Mouse (Mus musculus) midbrain, embryonic 14.5 days (tissue): ENCODE measurements around the gene Sbpl. TPM values are rescaled to one million over a fixed set of nuclear protein-coding genes. Genes with fewer than 3 reads are reported as not detected.

ENCODE experiments used
- ATAC-seq: fragments of 200-750 bp; cut with Nextera tagmentation; 2 replicates; pipeline ENCODE4 v1.8.0; 2017; ENCODE audit warnings: moderate number of reproducible peaks, moderate library complexity; ENCODE audit not compliant: low FRiP score, low TSS enrichment
- DNase-seq: peaks from one replicate; pipeline ENCODE4 v3.0.0-alpha.2; 2015
- H3K27ac ChIP-seq: fragments of 300-500 bp; sonication (generic); replicated peaks from 2 replicates; pipeline ENCODE4 v1.5.1; 2014; ENCODE audit warnings: mild to moderate bottlenecking, low read depth, low read length, moderate library complexity
- H3K27me3 ChIP-seq: fragments of 300-500 bp; sonication (generic); 2 replicates; pipeline ENCODE4 v1.6.1; 2014; ENCODE audit warnings: low read length, control low read depth, mixed read lengths; ENCODE audit not compliant: control insufficient read depth, insufficient read depth
- H3K36me3 ChIP-seq: fragments of 300-500 bp; sonication (generic); 2 replicates; pipeline ENCODE4 v1.6.1; 2014; ENCODE audit warnings: low read length, control low read depth; ENCODE audit not compliant: control insufficient read depth, insufficient read depth
- H3K4me1 ChIP-seq: fragments of 300-500 bp; sonication (generic); 2 replicates; pipeline ENCODE4 v1.6.1; 2014; ENCODE audit warnings: mild to moderate bottlenecking, antibody characterized with exemption, low read length, control low read depth; ENCODE audit not compliant: control insufficient read depth, insufficient read depth
- H3K4me2 ChIP-seq: fragments of 300-500 bp; sonication (generic); 2 replicates; pipeline ENCODE4 v1.6.1; 2014; ENCODE audit warnings: mild to moderate bottlenecking, low read length, moderate library complexity
- H3K4me3 ChIP-seq: fragments of 300-500 bp; sonication (generic); replicated peaks from 2 replicates; pipeline ENCODE4 v1.5.1; 2014; ENCODE audit warnings: low read depth, low read length
- H3K9ac ChIP-seq: fragments of 300-500 bp; sonication (generic); replicated peaks from 2 replicates; pipeline ENCODE4 v1.6.1; 2014; ENCODE audit warnings: mild to moderate bottlenecking, low read length, moderate library complexity
- H3K9me3 ChIP-seq: fragments of 300-500 bp; sonication (generic); 2 replicates; pipeline ENCODE4 v1.6.1; 2016; ENCODE audit warnings: low read length, control low read depth, mixed read lengths; ENCODE audit not compliant: control insufficient read depth
- WGBS: fragments of 180-500 bp; shearing (Covaris S2); extraction: QIAGEN DNeasy Blood & Tissue Kit; methylation state at CpG from one replicate; pipeline ENCODE4 v1.1.7; 2014; 5-methylcytosine and 5-hydroxymethylcytosine counted together
- polyA plus RNA-seq: library from polyadenylated mRNA; unstranded; fragments of >200 nt; fragmentation: Nextera tagmentation; extraction: Ambion mirVana; gene quantifications from 2 replicates; pipeline ENCODE4 v1.2.1, GENCODE M21; 2014

Sbpl gene
- polyA plus RNA-seq: not detected in 2 replicates

- no peak for DNase-seq
- H3K4me3 ChIP-seq: no peak within 1 kb of the TSS
- H3K27ac ChIP-seq: no peak within 1 kb of the TSS
- H3K36me3 ChIP-seq: no peaks in the 10 kb centered on the region
- no peak within 1 kb of the TSS for H3K9ac ChIP-seq
- no peaks in the 10 kb centered on the region for H3K27me3 ChIP-seq
- H3K4me2 ChIP-seq: no peak within 1 kb of the TSS
- ATAC-seq: no peak
- H3K4me1 ChIP-seq: no peaks in the 10 kb centered on the region
- whole genome bisulfite sequencing: 72% methylated on average over 5 of the region's 5 CpGs
- H3K9me3 ChIP-seq: no peaks in the 10 kb centered on the region
These were observed at the start of gene Sbpl for GRCm38 (mm10) chr17:23955174-23955573. Gene Sbpl (minus strand): TSS chr17:23955274.

DNA sequence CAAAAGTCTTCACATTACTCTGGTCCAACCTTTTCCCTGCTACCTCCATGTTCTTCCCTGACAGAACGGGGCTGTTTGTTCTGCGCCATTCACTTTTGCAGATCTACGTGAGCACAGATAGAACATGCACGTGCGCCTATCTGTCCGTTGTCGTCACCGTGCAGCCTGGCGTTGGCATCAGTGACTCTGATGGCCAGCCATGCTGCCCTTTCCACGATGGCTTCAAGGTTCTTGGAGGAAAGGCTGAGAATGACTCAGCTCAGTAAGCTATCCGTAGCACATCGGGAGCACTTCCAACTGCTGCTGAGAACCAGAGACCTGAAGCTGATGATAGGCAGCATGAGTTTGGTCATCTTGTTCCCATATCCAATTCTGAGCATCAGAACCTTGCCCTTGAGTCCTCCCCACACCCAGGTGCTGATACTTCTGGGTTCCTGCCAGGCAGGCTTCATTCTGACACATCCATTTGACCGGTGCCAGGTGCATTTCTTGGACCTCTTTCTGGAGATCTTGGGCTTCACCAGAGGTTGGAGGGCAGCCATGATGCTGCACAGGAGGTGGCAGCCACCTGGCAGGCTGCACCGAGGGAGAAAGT lies 49.1 kb upstream of the Sbpl start:
- no peak for ATAC-seq
- Histone ChIP-seq H3K4me1 (no peaks in the 10 kb centered on the region), H3K36me3 (no peaks in the 10 kb centered on the region), H3K9ac (no peak overlapping the region), H3K9me3 (no peaks in the 10 kb centered on the region), H3K27ac (no peak overlapping the region), H3K4me3 (no peak overlapping the region), H3K27me3 (no peaks in the 10 kb centered on the region), H3K4me2 (no peak overlapping the region)
- DNase-seq: no peak
- 93% methylated on average over 14 of the region's 14 CpGs for WGBS

DNA sequence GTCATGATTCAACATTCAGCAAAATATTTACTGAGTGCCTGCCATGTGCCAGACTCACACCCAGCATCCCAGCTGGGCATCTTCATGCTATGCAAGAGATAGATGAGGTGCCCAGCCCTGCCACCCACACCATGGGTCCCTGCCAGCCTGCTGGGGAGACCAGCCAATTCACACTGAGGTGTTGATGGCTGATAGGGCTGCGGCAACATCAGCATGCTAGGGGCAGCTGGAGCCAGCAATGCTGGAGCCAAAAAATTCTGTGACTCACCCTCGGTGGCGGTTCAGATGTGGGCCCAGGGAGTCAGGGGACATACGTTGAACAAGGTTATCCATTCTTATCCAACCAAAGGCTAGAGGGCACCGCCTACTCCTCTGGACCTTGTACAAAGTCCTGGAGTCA lies 45.3 kb upstream of the Sbpl start:
- H3K9me3 ChIP-seq: no peaks in the 10 kb centered on the region
- no peak overlapping the region for H3K4me2 ChIP-seq
- H3K27ac ChIP-seq: no peak overlapping the region
- no peak for ATAC-seq
- no peak overlapping the region for H3K9ac ChIP-seq
- H3K4me1 ChIP-seq: no peaks in the 10 kb centered on the region
- H3K27me3 ChIP-seq: no peaks in the 10 kb centered on the region
- H3K36me3 ChIP-seq: no peaks in the 10 kb centered on the region
- WGBS: 82% methylated on average over 5 of the region's 5 CpGs
- no peak for DNase-seq
- no peak overlapping the region for H3K4me3 ChIP-seq

- Histone ChIP-seq H3K27ac (no peak overlapping the region), H3K9me3 (no peaks in the 10 kb centered on the region), H3K4me3 (no peak overlapping the region), H3K36me3 (no peaks in the 10 kb centered on the region), H3K9ac (no peak overlapping the region), H3K4me2 (no peak overlapping the region), H3K4me1 (0 out of 2 replicates have a peak, but pooled peaks cover 5% of the 10 kb centered on the region), H3K27me3 (no peaks in the 10 kb centered on the region)
- no peak for ATAC-seq
- 85% methylated on average over 6 of the region's 6 CpGs for WGBS
- DNase-seq: no peak
These were observed 43.3 kb upstream of the Sbpl start for GRCm38 (mm10) chr17:23998383-23998782.

GRCm38 (mm10) chr17:23997901-23998300 lies 42.8 kb upstream of the Sbpl start, which contains the start of gene Prss22:
Gene Prss22 (minus strand): TSS chr17:23998100.
- DNase-seq (no peak), ATAC-seq (no peak)
- H3K27me3 ChIP-seq: no peaks in the 10 kb centered on the region
- WGBS: 67% methylated on average over 2 of the region's 2 CpGs
- H3K4me3 ChIP-seq: no peak within 1 kb of the TSS
- H3K4me1 ChIP-seq: peaks cover 8% of the 10 kb centered on the region; the same call in 1 of the 2 replicates
- H3K27ac ChIP-seq: no peak within 1 kb of the TSS
- no peaks in the 10 kb centered on the region for H3K36me3 ChIP-seq
- H3K9ac ChIP-seq: no peak within 1 kb of the TSS
- no peaks in the 10 kb centered on the region for H3K9me3 ChIP-seq
- H3K4me2 ChIP-seq: no peak within 1 kb of the TSS

DNA sequence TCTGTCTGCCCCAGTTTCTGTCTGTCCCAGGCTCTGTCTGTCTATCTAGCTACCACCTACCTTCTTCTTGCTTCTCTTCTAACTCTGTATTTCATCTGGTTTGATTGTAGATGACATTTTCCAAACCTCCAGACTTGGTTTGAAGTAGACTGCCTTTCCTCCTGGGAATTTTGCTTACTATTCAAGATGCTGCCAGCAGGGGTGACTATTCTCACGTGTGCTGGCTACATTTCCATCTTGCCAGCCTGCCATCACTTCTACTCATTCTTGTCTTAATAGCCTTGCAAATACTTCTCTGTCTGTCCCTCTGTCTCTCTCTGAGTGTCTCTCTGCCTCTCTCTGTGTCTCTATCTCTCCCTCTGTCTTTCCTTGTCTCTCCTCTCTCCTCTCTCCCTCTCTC lies 40.3 kb upstream of the Sbpl start:
- Histone ChIP-seq H3K36me3 (no peaks in the 10 kb centered on the region), H3K9ac (no peak overlapping the region), H3K27me3 (no peaks in the 10 kb centered on the region), H3K4me2 (no peak overlapping the region), H3K4me3 (no peak overlapping the region), H3K4me1 (peaks cover 8% of the 10 kb centered on the region; the same call in 1 of the 2 replicates), H3K9me3 (no peaks in the 10 kb centered on the region), H3K27ac (no peak overlapping the region)
- ATAC-seq (no peak), DNase-seq (peak; percentile 13)
- WGBS: 27% methylated on average over 1 of the region's 1 CpGs

DNA sequence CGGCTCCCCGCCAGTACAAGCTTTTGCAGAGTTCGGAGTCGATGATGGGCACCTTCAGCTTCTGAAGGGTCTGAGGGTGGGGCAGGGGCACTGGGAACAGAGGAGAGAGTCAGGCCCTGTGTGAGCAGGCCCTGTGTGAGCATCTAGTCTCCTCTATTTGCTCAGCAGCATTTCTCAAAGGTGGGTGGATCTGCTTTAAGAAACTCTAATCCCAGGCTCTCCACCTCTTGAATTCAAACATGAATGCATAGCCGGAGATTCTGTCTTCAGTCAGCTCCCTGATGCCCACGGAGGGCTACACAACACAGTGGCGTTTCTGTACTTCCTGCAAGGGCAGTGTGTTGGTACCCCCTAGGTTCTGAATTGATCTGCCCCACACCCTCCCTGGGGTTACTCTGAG lies 39.6 kb upstream of the Sbpl start:
- WGBS: 72% methylated on average over 7 of the region's 7 CpGs

DNA sequence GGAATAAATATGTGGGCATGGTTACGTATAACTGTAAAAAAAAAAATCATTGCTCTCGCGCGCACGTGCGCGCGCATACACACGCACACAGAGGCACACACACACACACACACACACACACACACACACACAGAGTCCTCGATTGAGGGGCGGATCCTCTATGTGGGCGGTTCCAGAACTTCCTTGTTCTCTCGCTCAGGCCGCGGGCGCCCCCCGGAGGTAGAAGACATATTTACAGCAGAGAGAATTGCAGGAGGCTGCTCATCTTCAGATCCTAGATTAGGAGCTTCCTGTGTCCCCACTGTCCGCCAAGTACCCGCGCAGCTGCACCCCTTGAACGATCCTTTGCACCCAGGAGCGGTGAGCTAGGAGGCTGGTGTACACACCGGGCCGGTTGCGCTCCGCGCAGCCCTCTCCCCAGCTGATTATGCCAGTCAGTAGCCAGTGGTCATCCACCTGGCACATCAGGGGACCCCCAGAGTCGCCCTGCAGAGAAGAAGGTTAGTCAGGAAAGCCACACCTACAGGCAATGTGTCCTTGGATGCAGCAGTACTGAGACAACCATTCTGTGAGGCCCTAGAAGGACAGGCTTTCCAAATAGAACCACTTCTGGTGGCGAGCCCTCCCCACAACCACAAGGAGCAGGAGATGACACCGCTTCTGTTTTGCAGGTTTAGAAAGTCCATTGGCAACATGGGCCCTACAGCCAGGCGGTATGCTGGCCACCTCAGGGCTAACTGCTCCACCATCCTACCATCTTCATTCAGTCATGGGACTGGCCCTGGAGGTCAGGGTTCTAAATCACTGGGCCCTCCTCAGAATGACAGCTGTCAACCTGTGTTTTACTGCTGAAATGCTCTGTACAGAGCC lies 38.7 kb upstream of the Sbpl start:
- Histone ChIP-seq H3K9me3 (no peaks in the 10 kb centered on the region), H3K4me1 (peaks cover 8% of the 10 kb centered on the region; the same call in 1 of the 2 replicates), H3K4me2 (peak overlapping the region; percentile 62), H3K9ac (peak overlapping the region; percentile 59), H3K27ac (0 out of 2 replicates have a peak overlapping the region, but pooled peaks have one; percentile 9), H3K27me3 (no peaks in the 10 kb centered on the region), H3K36me3 (no peaks in the 10 kb centered on the region), H3K4me3 (peak overlapping the region; percentile 26)
- ATAC-seq (peak; percentile 85), DNase-seq (peak; percentile 96)
- WGBS: 10% methylated on average over 31 of the region's 31 CpGs

More for the DNA sequence above, 39.6 kb upstream of the Sbpl start:
- H3K9ac ChIP-seq: no peak overlapping the region
- H3K27ac ChIP-seq: no peak overlapping the region
- no peak overlapping the region for H3K4me2 ChIP-seq
- DNase-seq (no peak), ATAC-seq (no peak)
- H3K9me3 ChIP-seq: no peaks in the 10 kb centered on the region
- H3K36me3 ChIP-seq: no peaks in the 10 kb centered on the region
- peaks cover 8% of the 10 kb centered on the region; the same call in 1 of the 2 replicates for H3K4me1 ChIP-seq
- H3K27me3 ChIP-seq: no peaks in the 10 kb centered on the region
- H3K4me3 ChIP-seq: no peak overlapping the region
